Mouse (Mus musculus) right cerebral cortex, adult 2 months (tissue): ENCODE measurements at regions not wholly inside any gene's neighbourhood (a gene's known extent, or its start where the extent isn't known, plus 50 kb on each side); places are given as distances from the start of the nearest gene placed in this dataset.

ENCODE experiments used
- DNase-seq, 2 experiments: peaks; one replicate each; pipeline ENCODE4 v3.0.0; 2021 to 2022; ENCODE audit warnings: low spot score in 2 of 2

DNA sequence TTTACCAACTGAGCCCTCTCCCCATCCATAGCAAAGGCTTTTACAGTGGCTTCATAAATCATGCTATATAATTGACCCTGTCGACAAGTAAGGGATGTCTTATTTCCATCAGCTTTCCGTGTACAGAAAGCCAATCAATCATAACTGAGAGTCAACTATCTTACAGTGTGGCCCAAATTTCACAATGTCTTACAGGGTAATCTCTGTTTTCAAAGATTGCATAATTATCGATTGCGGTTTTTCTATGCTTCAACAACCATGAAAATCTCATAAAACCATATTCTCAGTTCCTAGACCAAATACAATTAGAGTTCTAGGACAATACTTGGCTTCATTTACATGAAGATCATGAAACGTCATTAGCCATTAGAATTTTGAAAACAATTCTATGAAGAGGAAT is 56.1 kb upstream of the Samsn1 start:
- no peak for DNase-seq

GRCm38 (mm10) chr16:76076231-76076630 is 54.1 kb upstream of the Samsn1 start:
- DNase-seq = no peak
